Mouse (Mus musculus) stomach, postnatal 0 days (tissue): ENCODE results near the gene Cbx2.

Experiments
- CTCF ChIP-seq: IDR thresholded peaks from 2 replicates; pipeline ENCODE4 v1.5.1; 2016; ENCODE audit warnings: antibody characterized with exemption, low read depth, mild to moderate bottlenecking, moderate library complexity
- EP300 ChIP-seq: optimal IDR thresholded peaks from 2 replicates; pipeline ENCODE3; 2016; ENCODE audit warnings: antibody characterized with exemption

GRCm38 (mm10) chr11:119034635-119035034 is 11.9 kb downstream of the Cbx2 start:
- TF ChIP-seq EP300 = no peak
- TF ChIP-seq CTCF = no peak
